ENCODE assay signal across 9 mouse cellular contexts in genomic region chr2:11664367-11664766, GRCm38 (mm10). TPM values are rescaled to one million over a fixed set of nuclear protein-coding genes. Genes with fewer than 3 reads are reported as not detected.
A peak's percentile ranks its signal among the peaks of the same experiment; 100 is the strongest.
DNase-seq lines count a peak whose midpoint lies in the region; ATAC-seq lines count a peak whose summit lies in the region.
"Had no signal": no experiment of that assay in that cellular context is flagged by ENCODE, and none has a peak within 500 bp of the region (broad histone marks: within the 10 kb centered on the region; RNA-seq: fewer than 3 reads in every experiment).

No protein-coding gene starts in this region.

- H3K27ac ChIP-seq in embryonic facial prominence, embryonic 14.5 days (replicated peaks; ENCODE audit: low read depth, low read length): no peak overlapping the region
- H3K27ac ChIP-seq in midbrain, embryonic 13.5 days: no peak overlapping the region

- H3K9ac ChIP-seq in embryonic facial prominence, embryonic 14.5 days (ENCODE audit: low read depth, low read length): no peak overlapping the region
- H3K9ac ChIP-seq in midbrain, embryonic 13.5 days (replicated peaks): no peak overlapping the region

- WGBS in embryonic facial prominence, embryonic 14.5 days: 44% methylated on average over 6 of the region's 6 CpGs
- WGBS in midbrain, embryonic 13.5 days: 48% methylated on average over 6 of the region's 6 CpGs

- no peaks in the 10 kb centered on the region for H3K27me3 ChIP-seq in embryonic facial prominence, embryonic 14.5 days (replicated peaks; ENCODE audit: control insufficient read depth, insufficient read depth, low read length)
- no peaks in the 10 kb centered on the region for H3K27me3 ChIP-seq in midbrain, embryonic 13.5 days

- intact Hi-C loops in heart, postnatal 25 days (cut with DNase I): loop anchor here (2.0 kb wide), 1 partner anchor 22 kb away; no protein-coding TSS in a partner anchor

- H3K36me3 ChIP-seq in embryonic facial prominence, embryonic 14.5 days (ENCODE audit: control insufficient read depth, insufficient read depth, low read length): no peaks in the 10 kb centered on the region
- H3K36me3 ChIP-seq in midbrain, embryonic 13.5 days: no peaks in the 10 kb centered on the region

- peak; percentile 33; the same call in 1 of the 2 replicates for ATAC-seq in embryonic facial prominence, embryonic 14.5 days (ENCODE audit: low read depth)
- peak; percentile 18 to 30; a peak in 1 of 4 replicates for ATAC-seq in hematopoietic stem cell, adult 5-6 weeks (replicated peaks in 1 of 2; ENCODE audit: insufficient read depth in 1 of 2, low FRiP score in 2 of 2, low TSS enrichment in 1 of 2, low read depth in 1 of 2, poor library complexity in 2 of 2, severe bottlenecking in 2 of 2)
- peak; percentile 82 for ATAC-seq in midbrain, embryonic 13.5 days

- H3K4me1 ChIP-seq in embryonic facial prominence, embryonic 14.5 days (ENCODE audit: control insufficient read depth, insufficient read depth, low read length): no peaks in the 10 kb centered on the region; the same call in 1 of the 2 replicates
- H3K4me1 ChIP-seq in midbrain, embryonic 13.5 days (replicated peaks): no peaks in the 10 kb centered on the region

- no peaks in the 10 kb centered on the region for H3K9me3 ChIP-seq in embryonic facial prominence, embryonic 14.5 days (ENCODE audit: control insufficient read depth, low read length)
- no peaks in the 10 kb centered on the region for H3K9me3 ChIP-seq in midbrain, embryonic 13.5 days

- DNase-seq in heart, adult 18-20 months: peak; percentile 30 to 51
- no peak for DNase-seq in heart, postnatal 25 days (ENCODE audit: low spot score)
- peak; percentile 27 for DNase-seq in NIH3T3 (ENCODE audit: low read depth)
- no peak for DNase-seq in embryonic facial prominence, embryonic 14.5 days (ENCODE audit: low spot score)
- peak; percentile 62 to 70 for DNase-seq in kidney, postnatal 4 days
- peak; percentile 39 for DNase-seq in thymus, postnatal 0 days (ENCODE audit: low spot score)

- peak overlapping the region; percentile 42 for H3K4me2 ChIP-seq in embryonic facial prominence, embryonic 14.5 days (ENCODE audit: low read depth, low read length)
- peak overlapping the region; percentile 36 for H3K4me2 ChIP-seq in midbrain, embryonic 13.5 days (replicated peaks)

- peak overlapping the region; percentile 10; the same call in 1 of the 2 replicates for H3K4me3 ChIP-seq in embryonic facial prominence, embryonic 14.5 days (ENCODE audit: low read depth, low read length)
- peak overlapping the region; percentile 11; the same call in 1 of the 2 replicates for H3K4me3 ChIP-seq in midbrain, embryonic 13.5 days (replicated peaks)

RNA-seq across cellular contexts. Expression of gene Il2ra, which starts 21.8 kb away (rescaled TPM):
- 1 to 10 TPM in 1 of 2 experiments, under 1 TPM in 1; 0.62 to 1.2 TPM for total RNA-seq in heart, adult 18-20 months (2021)
- total RNA-seq in heart, postnatal 25 days (2021): 1 to 10 TPM in 1 of 2 experiments, under 1 TPM in 1; 0.64 to 1.0 TPM
- not detected in 2 replicates for polyA plus RNA-seq in embryonic facial prominence, embryonic 14.5 days (2014; fragmentation: Nextera tagmentation; extraction: Ambion mirVana)
- total RNA-seq in hematopoietic stem cell, adult 5-6 weeks (2017): 5.3 TPM in 1 of 2 replicates, not detected in the other
- 0.16 TPM in 1 of 2 replicates, not detected in the other for polyA plus RNA-seq in midbrain, embryonic 13.5 days (2015; fragmentation: Nextera tagmentation; extraction: Ambion mirVana)
- 46.0 and 51.1 TPM in 2 replicates for polyA plus RNA-seq in thymus, postnatal 0 days (2015; fragmentation: Nextera tagmentation; extraction: Ambion mirVana)

RNA-seq across cellular contexts. Expression of gene Gm17490, which starts 38.3 kb away (rescaled TPM):
- not detected for total RNA-seq in heart, adult 18-20 months (2021)
- total RNA-seq in heart, postnatal 25 days (2021): not detected
- polyA plus RNA-seq in embryonic facial prominence, embryonic 14.5 days (2014; fragmentation: Nextera tagmentation; extraction: Ambion mirVana): not detected in 2 replicates
- not detected in 2 replicates for total RNA-seq in hematopoietic stem cell, adult 5-6 weeks (2017)
- polyA plus RNA-seq in midbrain, embryonic 13.5 days (2015; fragmentation: Nextera tagmentation; extraction: Ambion mirVana): not detected in 2 replicates
- polyA plus RNA-seq in thymus, postnatal 0 days (2015; fragmentation: Nextera tagmentation; extraction: Ambion mirVana): not detected in 2 replicates
- total RNA-seq: heart, postnatal 10 days had no signal

RNA-seq across cellular contexts. Expression of gene Il15ra, which starts 40.7 kb away (rescaled TPM):
- total RNA-seq in heart, adult 18-20 months (2021): 10 to 100 TPM; 29.6 to 30.6 TPM
- 10 to 100 TPM; 28.6 to 37.3 TPM for total RNA-seq in heart, postnatal 25 days (2021)
- polyA plus RNA-seq in embryonic facial prominence, embryonic 14.5 days (2014; fragmentation: Nextera tagmentation; extraction: Ambion mirVana): 3.2 and 3.5 TPM in 2 replicates
- 21.8 and 22.4 TPM in 2 replicates for total RNA-seq in hematopoietic stem cell, adult 5-6 weeks (2017)
- 1.1 and 1.3 TPM in 2 replicates for polyA plus RNA-seq in midbrain, embryonic 13.5 days (2015; fragmentation: Nextera tagmentation; extraction: Ambion mirVana)
- 33.1 and 34.2 TPM in 2 replicates for polyA plus RNA-seq in thymus, postnatal 0 days (2015; fragmentation: Nextera tagmentation; extraction: Ambion mirVana)

Comparison
In these comparisons a context has a peak if more than half of its experiments do, and no peak if none do; other contexts are left out.
1. DNase-seq: peak in heart, adult 18-20 months (2 of 2), NIH3T3 (single experiment), kidney, postnatal 4 days (2 of 2) and thymus, postnatal 0 days (single experiment); none in heart, postnatal 25 days (single experiment) and embryonic facial prominence, embryonic 14.5 days (single experiment).
2. ATAC-seq: peak in every context shown above with its lines; median percentile 82 in midbrain, embryonic 13.5 days; 33 in embryonic facial prominence, embryonic 14.5 days; 24 in hematopoietic stem cell, adult 5-6 weeks.